Mouse (Mus musculus): Measurements from ENCODE around the gene Pou2f3.

- no peak for TF ChIP-seq CTCF (IDR thresholded peaks at IDR 0.05 in 2 of 3, conservative IDR thresholded peaks at IDR 0.05 in 1 of 3; ENCODE audit: control insufficient read depth in 1 of 3, insufficient read depth in 1 of 3, low read depth in 2 of 3, low read length in 3 of 3, poor library complexity in 1 of 3, severe bottlenecking in 1 of 3)
- no peak for TF ChIP-seq JUND (IDR thresholded peaks at IDR 0.05; ENCODE audit: low read depth, low read length)
- TF ChIP-seq EP300 (IDR thresholded peaks at IDR 0.05; ENCODE audit: low read depth in 1 of 2, low read length in 2 of 2) = no peak
- no peak for TF ChIP-seq POLR2A (IDR thresholded peaks at IDR 0.05; ENCODE audit: control insufficient read depth in 1 of 2, insufficient read depth in 1 of 2, low read depth in 1 of 2, low read length in 2 of 2, poor library complexity in 1 of 2)
These were observed 19.3 kb upstream of the Pou2f3 start for GRCm38 (mm10) chr9:43229398-43229895.

Measured in MEL (cell line).